Mouse (Mus musculus): Measurements from ENCODE around the gene Ptpn3.

DNA sequence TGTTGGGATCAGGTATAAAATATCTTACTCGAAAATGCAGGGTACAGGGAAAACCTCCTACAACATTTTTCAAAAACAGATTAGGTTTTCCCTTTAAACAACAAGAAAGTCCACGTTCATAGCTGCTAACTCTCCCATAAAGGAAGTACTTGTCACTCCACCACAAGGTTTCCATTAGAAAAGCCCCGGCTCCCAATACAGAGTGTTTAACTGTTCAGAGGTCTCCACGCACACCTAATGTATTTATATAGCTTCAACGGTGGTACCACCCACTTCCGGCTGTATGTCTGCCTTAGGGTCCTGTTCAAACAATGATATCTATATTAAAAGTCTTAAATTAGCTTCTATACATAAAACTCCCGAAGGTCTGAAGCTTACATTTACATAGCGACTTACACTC lies 39.2 kb downstream of the Ptpn3 start:
- TF ChIP-seq CTCF (IDR thresholded peaks at IDR 0.05; ENCODE audit: low read depth) (no peak), EP300 (IDR thresholded peaks at IDR 0.05; ENCODE audit: low read depth) (no peak)
